Mouse (Mus musculus): Measurements from ENCODE around the gene Mapt.
"Not testable (repeated sequence)": the region's sequence is repeated elsewhere in the genome, so short reads cannot be mapped to it uniquely, and the experiment has no call there.

Mapt gene

GRCm38 (mm10) chr11:104231041-104231911 lies at the start of gene Mapt:
Gene Mapt (plus strand): TSS chr11:104231390.
- peak; percentile 53 for DNase-seq (ENCODE audit: low spot score)

DNA sequence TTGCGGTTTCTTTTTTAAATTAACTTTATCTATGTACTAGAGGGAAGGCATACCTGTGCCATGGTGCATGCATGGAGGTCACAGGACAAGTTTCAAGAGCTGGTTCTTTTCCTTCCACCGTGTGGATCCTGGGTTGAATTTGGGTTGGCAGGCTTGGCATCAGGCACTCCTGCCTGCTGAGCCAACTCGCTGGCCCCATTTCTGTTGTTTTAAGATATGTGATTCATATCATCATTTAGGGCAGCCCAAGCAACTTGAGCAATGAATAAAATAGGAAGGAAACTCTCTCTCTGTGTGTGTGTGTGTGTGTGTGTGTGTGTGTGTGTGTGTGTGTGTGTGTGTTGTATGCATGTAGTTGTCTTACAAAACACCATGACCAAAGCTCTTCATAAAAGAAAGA lies 49.0 kb upstream of the Mapt start:
- DNase-seq (ENCODE audit: low spot score), result no peak

DNA sequence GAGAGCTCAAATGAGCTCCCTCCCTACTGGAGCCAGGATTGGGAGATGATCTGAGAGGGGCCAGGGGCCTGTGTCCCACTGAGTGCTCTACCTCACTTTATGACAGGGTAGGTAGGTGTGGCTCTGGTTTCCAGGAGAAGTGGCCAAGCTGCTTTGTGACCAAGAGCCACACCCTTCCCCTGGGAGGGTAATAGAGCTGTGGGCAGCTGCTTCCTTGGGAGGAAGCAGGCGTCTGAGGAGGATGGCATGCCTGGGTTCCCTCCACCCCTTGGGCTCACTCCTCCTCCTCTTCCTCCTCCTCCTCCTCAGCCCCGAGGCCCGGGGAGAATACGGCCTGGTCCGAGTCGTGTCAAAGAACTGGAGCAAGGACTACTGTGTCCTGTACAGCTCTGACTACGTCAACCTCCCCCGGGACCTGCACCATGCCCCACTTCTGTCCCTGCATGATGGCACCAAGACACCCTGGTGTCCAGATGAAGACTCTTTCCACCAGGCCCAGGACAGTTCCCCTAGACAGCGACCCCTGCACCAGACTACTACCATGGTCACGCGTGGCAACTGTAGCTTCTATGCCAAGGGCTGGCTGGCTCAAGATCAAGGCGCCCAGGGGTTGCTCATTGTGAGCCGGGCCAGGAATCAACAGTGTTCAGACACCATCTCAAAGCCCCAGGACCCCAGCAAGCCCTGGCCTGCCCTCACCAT lies 44.9 kb upstream of the Mapt start, which contains the start of gene Sppl2c:
Sppl2c (plus strand) TSS at position 193 of the 702 bp plus-strand sequence.
- DNase-seq (ENCODE audit: low spot score), result no peak

GRCm38 (mm10) chr11:104186837-104187150 lies 44.4 kb upstream of the Mapt start:
- DNase-seq (ENCODE audit: low spot score), result no peak

GRCm38 (mm10) chr11:104187766-104188165 lies 43.4 kb upstream of the Mapt start:
- DNase-seq (ENCODE audit: low spot score), result no peak

DNA sequence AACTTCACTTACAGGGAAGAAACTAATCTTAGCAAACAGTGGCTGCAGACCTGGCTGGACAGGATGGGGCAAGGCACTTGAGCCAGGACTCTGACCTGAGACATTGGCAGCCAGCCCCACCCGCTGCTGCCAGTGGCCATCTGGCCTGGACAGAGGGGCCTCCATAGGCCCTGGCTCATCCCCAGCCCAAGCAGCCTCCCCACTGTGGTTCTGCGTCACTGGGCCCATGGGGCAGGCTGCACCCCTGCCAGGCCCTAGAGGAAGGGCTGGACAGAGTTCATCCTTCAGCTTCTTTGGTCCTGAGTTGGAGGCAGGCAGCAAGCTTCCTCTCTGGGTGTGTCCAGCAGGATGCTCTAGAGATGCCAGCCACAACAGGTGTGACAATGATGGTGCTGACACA lies 41.2 kb upstream of the Mapt start:
- DNase-seq (ENCODE audit: low spot score), result no peak

DNA sequence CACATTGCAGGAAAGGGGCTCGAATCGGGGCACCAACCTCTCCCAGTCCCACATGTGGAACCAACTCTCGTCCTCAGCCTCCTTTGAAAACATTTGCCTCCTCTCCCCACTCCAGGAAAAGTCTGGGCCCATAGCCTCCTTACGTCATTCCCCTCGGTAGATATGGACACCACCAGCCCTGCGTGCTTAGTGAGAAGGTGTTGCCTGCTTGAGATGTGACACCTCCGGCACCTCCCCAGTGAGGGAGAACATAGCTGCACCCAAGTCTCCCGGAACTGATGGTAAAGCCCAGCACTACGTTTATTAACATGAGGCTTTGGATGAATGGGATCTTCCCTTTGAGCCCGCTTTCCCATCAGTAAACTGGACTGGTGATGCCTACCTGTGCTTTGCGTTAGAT lies 35.8 kb upstream of the Mapt start:
- no peak for DNase-seq (ENCODE audit: low spot score)

- peak; percentile 58 for DNase-seq (ENCODE audit: low spot score)
Observed at GRCm38 (mm10) chr11:104195791-104196190, 35.4 kb upstream of the Mapt start.

GRCm38 (mm10) chr11:104197861-104198260 lies 33.3 kb upstream of the Mapt start:
- DNase-seq (ENCODE audit: low spot score), result peak; percentile 19

- no peak for DNase-seq (ENCODE audit: low spot score)
Observed at GRCm38 (mm10) chr11:104203271-104203670, 27.9 kb upstream of the Mapt start.

GRCm38 (mm10) chr11:104206573-104206972 lies 24.6 kb upstream of the Mapt start:
- DNase-seq (ENCODE audit: low spot score), result no peak

DNA sequence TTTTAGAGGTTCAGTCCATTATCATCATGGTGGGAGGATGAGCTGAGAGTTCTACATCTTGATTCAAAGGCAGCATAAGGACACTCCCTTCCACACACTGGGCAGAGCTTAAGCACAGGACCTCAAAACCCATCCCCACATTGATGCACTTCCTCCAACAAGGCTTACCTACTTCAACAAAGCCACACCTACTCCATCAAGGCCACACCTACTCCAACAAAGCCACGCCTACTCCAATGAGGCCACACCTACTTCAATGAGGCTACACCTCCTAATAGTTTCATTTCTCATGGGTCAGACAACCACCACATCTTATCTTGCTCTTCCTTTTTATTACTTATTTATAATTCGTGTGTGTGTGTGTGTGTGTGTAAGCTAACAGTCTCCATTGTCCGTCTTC lies 22.1 kb upstream of the Mapt start:
- DNase-seq (ENCODE audit: low spot score), result no peak

DNA sequence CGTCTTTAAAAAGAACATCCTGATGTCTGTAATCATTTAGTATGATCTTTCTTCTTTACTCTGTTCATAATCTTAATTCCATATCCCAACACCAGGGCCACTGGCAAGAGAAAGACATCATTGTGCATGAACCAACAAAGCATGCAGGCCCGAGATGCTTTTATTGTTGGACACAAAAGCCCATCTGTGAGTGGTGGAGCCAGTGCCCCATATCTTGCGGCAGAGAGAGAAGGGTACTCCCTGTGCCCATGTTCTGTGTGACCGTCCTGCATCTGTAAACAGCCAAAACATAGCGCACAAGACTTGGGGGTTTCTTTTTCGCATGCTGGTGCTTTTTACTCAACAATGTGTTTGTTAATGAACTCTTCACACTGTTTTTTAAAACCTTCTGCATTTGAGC lies 19.9 kb upstream of the Mapt start:
- no peak for DNase-seq (ENCODE audit: low spot score)

DNA sequence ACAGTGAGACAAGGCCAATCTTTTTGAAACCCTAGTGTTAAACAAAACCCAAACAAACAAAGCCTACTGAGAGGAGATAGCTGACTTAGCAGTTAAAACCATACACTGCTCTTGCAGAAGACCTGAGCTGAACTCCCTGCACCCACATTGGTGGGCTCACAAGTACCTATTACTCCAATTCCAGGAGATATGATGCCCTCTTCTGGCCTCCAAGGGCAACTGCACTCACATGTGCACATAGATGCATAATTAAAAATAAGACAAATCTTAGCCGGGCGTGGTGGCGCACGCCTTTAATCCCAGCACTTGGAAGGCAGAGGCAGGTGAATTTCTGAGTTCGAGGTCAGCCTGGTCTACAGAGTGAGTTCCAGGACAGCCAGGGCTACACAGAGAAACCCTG lies 17.1 kb upstream of the Mapt start:
- DNase-seq (ENCODE audit: low spot score), result not testable (repeated sequence)

GRCm38 (mm10) chr11:104218075-104218474 lies 13.1 kb upstream of the Mapt start:
- no peak for DNase-seq (ENCODE audit: low spot score)

DNA sequence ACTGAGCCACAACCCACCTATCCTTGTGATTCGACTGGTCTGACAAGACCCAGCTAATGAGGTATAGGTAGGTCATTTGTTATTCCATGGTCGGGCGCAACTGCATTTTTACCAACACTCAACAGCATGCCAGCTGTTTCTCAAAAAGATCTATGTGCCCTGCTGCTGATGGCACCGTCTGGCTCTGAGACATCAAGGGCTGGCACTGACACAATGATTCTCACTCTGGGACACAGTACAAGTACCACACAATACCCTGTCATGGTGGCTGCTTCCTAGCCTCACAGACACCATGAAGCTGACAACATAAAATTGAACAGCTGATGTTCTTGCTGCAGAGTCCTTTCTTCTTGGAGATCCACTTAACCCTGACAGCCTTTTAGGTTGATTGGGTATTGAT lies 10.9 kb upstream of the Mapt start:
- no peak for DNase-seq (ENCODE audit: low spot score)

DNA sequence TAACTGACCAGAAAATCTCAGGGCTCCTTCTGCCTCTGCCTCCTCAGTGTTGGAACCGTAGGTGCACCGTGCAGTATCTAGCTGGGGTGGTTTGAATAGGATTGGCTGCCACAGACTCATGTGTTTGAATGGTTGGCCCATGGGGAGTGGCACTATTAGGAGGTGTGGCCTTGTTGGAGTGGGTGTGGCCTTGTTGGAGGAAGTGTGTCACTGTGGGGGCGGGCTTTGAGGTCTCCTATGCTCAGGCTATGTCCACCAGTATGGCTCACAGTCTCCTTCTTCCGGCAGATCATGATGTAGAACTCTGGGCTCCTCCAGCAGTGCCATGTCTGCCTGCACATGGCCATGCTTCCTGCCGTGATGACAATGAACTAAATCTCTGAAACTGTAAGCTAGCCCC lies 9.4 kb upstream of the Mapt start:
- DNase-seq (ENCODE audit: low spot score), result no peak

GRCm38 (mm10) chr11:104223301-104223700 lies 7.9 kb upstream of the Mapt start:
- no peak for DNase-seq (ENCODE audit: low spot score)

DNA sequence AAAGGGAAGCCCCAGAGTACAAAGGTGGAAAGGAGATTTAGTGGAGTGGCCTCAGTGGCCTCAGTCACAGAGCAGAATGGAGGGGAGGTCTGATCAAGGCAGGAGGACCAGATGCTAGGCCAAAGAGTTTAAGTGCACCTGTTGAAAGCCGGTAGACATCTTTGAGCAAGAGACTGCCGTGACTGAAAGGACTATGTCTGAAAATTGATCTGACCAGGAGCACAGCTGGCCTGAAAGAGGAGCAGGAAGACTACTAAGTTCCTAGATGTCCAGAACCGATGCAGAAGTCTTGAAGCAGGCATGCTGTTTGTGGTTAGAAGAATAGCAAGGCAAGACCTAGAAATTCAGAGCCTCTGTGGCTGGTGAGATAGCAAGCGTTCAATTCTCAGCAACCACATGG lies 1.8 kb upstream of the Mapt start:
- DNase-seq (ENCODE audit: low spot score), result no peak

DNA sequence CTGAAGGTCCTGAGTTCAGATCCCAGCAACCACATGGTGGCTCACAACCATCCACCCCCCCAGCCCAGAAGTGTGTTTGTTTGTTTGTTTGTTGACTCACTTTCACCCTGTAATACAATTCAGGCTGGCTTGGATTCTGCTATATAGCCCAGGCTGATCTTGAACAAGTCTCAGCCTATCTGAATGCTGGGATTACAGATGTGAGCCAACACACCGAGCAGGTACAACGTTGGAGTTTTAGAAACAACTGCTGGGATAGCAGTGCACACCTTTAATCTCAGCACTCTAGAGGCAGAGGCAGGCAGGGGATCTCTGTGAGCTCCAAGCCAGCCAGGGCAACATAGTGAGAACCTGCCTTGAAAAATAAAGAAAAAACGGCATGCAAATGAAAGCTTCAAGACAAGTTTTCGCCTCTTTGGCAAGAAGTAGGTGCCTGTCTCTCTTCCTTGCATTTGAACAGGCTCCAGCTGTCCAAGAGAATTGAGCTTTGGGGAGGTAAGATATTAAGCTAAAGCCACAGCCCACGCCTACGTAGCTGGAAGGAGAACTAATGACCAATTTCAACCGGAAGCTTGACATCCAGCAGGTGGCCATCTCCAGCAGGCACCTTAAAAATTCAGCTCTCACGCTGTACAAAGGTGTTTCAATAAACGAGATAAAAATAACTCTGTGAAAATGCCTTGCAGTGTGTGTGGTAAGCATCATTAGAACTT lies 968 bp upstream of the Mapt start:
- DNase-seq (ENCODE audit: low spot score), result no peak

- DNase-seq (ENCODE audit: low spot score), result no peak
Observed at GRCm38 (mm10) chr11:104232141-104233061, 1.2 kb downstream of the Mapt start.

DNA sequence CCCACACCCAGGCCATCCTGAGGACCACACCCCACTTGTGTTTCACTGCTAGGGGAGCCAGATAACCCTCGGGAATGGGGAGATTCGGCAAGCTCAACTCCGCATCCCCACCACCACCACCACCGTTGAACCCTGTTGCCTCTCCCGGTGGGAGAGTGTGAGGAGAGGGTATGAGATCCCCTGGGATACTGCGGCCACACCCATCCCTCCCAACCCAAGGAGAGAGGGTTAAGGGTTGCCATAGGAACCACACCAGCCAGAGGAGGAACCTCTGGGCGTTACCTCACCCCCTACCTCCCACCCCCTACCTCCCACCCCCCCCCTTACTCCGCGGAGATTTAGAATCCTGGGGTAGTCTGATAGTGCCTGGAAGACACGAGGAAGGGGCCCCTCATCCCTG lies 1.9 kb downstream of the Mapt start:
- no peak for DNase-seq (ENCODE audit: low spot score)

Measured in ovary, postnatal 10 days (tissue).